In the genomic region with DNA sequence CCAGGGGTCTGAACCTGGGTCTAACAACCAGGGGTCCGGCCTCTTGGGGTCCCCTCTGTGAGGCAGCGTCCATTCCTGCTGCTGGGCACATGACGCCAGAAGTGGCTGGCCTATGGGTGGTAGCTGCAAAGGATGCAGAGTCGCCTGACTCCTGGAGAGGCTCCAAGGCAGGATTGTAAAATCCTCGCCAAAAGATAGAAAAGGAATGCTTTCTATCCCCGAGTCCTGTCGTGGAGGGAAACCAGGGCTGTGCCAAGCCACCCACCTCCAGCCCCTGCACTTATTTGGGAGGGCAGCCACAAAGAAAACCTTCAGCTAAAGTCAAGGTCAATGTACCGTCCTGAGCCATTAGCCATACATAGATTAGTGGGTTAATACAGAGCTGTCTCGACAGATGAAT, we compare ENCODE assay signal across 17 mouse cellular contexts.
DNase-seq lines count a peak whose midpoint lies in the region; ATAC-seq and TF ChIP-seq lines count a peak whose summit lies in the region.
"Had no signal": no experiment of that assay in that cellular context is flagged by ENCODE, and none has a peak within 500 bp of the region (broad histone marks: within the 10 kb centered on the region; RNA-seq: fewer than 3 reads in every experiment).

No protein-coding gene starts in this region.

- no peak overlapping the region for H3K4me2 ChIP-seq in lung, embryonic 14.5 days
- no peak overlapping the region; the same call in 1 of the 2 replicates for H3K4me2 ChIP-seq in heart, embryonic 11.5 days
- H3K4me2 ChIP-seq in limb, embryonic 12.5 days: no peak overlapping the region
- H3K4me2 ChIP-seq: liver, embryonic 13.5 days had no signal

- no peak for TF ChIP-seq CTCF in lung, embryonic 14.5 days (IDR thresholded peaks at IDR 0.05; ENCODE audit: low read depth)

- H3K4me3 ChIP-seq in lung, embryonic 14.5 days (ENCODE audit: low read depth, low read length): no peak overlapping the region
- H3K4me3 ChIP-seq in heart, embryonic 11.5 days (ENCODE audit: low read depth, low read length): no peak overlapping the region
- H3K4me3 ChIP-seq in limb, embryonic 12.5 days (replicated peaks): no peak overlapping the region
- H3K4me3 ChIP-seq: liver, embryonic 13.5 days had no signal

- DNase-seq in adrenal gland, postnatal 36 days: peak; percentile 33 to 46
- DNase-seq in adrenal gland, adult 18-20 months (ENCODE audit: low spot score in 2 of 2): no peak
- no peak for DNase-seq in lung, embryonic 14.5 days
- DNase-seq in lung, adult 18-20 months: no peak
- no peak for DNase-seq in thymus, postnatal 10 days (ENCODE audit: low spot score in 2 of 2)
- DNase-seq in spleen, postnatal 36 days (ENCODE audit: low spot score in 2 of 2): no peak
- DNase-seq: cerebellum, adult 11 months; gastrocnemius, postnatal 36 days; kidney, adult 8-10 months; liver, embryonic 13.5 days; lung, postnatal 4 days; right cerebral cortex, postnatal 4 days had no signal

- peaks cover 8% of the 10 kb centered on the region; the same call in 1 of the 2 replicates for H3K4me1 ChIP-seq in lung, embryonic 14.5 days (ENCODE audit: insufficient read depth)
- H3K4me1 ChIP-seq in heart, embryonic 11.5 days (ENCODE audit: control insufficient read depth, insufficient read depth, low read length): peaks cover 42% of the 10 kb centered on the region
- H3K4me1 ChIP-seq in limb, embryonic 12.5 days (replicated peaks): peaks cover 46% of the 10 kb centered on the region

- no peak overlapping the region for H3K9ac ChIP-seq in lung, embryonic 14.5 days
- H3K9ac ChIP-seq in heart, embryonic 11.5 days (ENCODE audit: low read depth, low read length): peak overlapping the region; percentile 44; the same call in 1 of the 2 replicates
- no peak overlapping the region for H3K9ac ChIP-seq in limb, embryonic 12.5 days (replicated peaks)
- H3K9ac ChIP-seq: liver, embryonic 13.5 days had no signal

- no peaks in the 10 kb centered on the region for H3K36me3 ChIP-seq in lung, embryonic 14.5 days (ENCODE audit: insufficient read depth)
- no peaks in the 10 kb centered on the region for H3K36me3 ChIP-seq in heart, embryonic 11.5 days (ENCODE audit: control insufficient read depth, insufficient read depth, low read length)
- no peaks in the 10 kb centered on the region for H3K36me3 ChIP-seq in limb, embryonic 12.5 days
- H3K36me3 ChIP-seq: G1E; liver, embryonic 13.5 days had no signal

- ATAC-seq in lung, embryonic 14.5 days (ENCODE audit: insufficient read depth): no peak
- ATAC-seq in heart, embryonic 11.5 days (replicated peaks; ENCODE audit: insufficient number of reproducible peaks, low FRiP score, low TSS enrichment): no peak
- ATAC-seq in limb, embryonic 12.5 days (ENCODE audit: insufficient number of reproducible peaks, insufficient read depth, low FRiP score, low TSS enrichment, low read depth): no peak
- ATAC-seq: activated CD4-positive, CD25-positive, alpha-beta regulatory T cell, adult 4 months had no signal

- 52% methylated on average over 9 of the region's 9 CpGs for WGBS in lung, embryonic 14.5 days
- WGBS in heart, embryonic 11.5 days (ENCODE audit: insufficient replicate concordance): 27% methylated on average over 9 of the region's 9 CpGs
- WGBS in limb, embryonic 12.5 days: 74% methylated on average over 9 of the region's 9 CpGs

- H3K27me3 ChIP-seq in lung, embryonic 14.5 days (ENCODE audit: insufficient read depth, low read length): no peaks in the 10 kb centered on the region
- no peaks in the 10 kb centered on the region for H3K27me3 ChIP-seq in heart, embryonic 11.5 days (ENCODE audit: control insufficient read depth, insufficient read depth, low read length)
- no peaks in the 10 kb centered on the region for H3K27me3 ChIP-seq in limb, embryonic 12.5 days
- H3K27me3 ChIP-seq: liver, embryonic 13.5 days had no signal

- peak overlapping the region; percentile 16; the same call in 1 of the 2 replicates for H3K27ac ChIP-seq in lung, embryonic 14.5 days (ENCODE audit: low read depth)
- H3K27ac ChIP-seq in heart, embryonic 11.5 days (ENCODE audit: low read depth, low read length): peak overlapping the region; percentile 75; the same call in 1 of the 2 replicates
- H3K27ac ChIP-seq in limb, embryonic 12.5 days: 0 out of 2 replicates have a peak overlapping the region, but pooled peaks have one; percentile 17
- H3K27ac ChIP-seq: liver, embryonic 13.5 days; stomach, postnatal 0 days had no signal

- H3K9me3 ChIP-seq in lung, embryonic 14.5 days (ENCODE audit: low read depth, low read length): no peaks in the 10 kb centered on the region
- peaks cover 3% of the 10 kb centered on the region; the same call in 1 of the 2 replicates for H3K9me3 ChIP-seq in heart, embryonic 11.5 days (replicated peaks; ENCODE audit: control insufficient read depth, low read length)
- 0 out of 2 replicates have a peak, but pooled peaks cover 3% of the 10 kb centered on the region for H3K9me3 ChIP-seq in limb, embryonic 12.5 days
- H3K9me3 ChIP-seq: G1E; liver, embryonic 13.5 days had no signal

Comparison
In these comparisons a context has a peak if more than half of its experiments do, and no peak if none do; other contexts are left out.
1. DNase-seq: peak in adrenal gland, postnatal 36 days (2 of 2); none in adrenal gland, adult 18-20 months (0 of 2), lung, embryonic 14.5 days (single experiment), lung, adult 18-20 months (0 of 2), thymus, postnatal 10 days (0 of 2) and spleen, postnatal 36 days (0 of 2).
2. H3K27ac ChIP-seq: peak in every context shown above with its lines; median percentile 75 in heart, embryonic 11.5 days; 17 in limb, embryonic 12.5 days; 16 in lung, embryonic 14.5 days.